Mouse (Mus musculus): Measurements from ENCODE around the gene E130116L18Rik.

DNA sequence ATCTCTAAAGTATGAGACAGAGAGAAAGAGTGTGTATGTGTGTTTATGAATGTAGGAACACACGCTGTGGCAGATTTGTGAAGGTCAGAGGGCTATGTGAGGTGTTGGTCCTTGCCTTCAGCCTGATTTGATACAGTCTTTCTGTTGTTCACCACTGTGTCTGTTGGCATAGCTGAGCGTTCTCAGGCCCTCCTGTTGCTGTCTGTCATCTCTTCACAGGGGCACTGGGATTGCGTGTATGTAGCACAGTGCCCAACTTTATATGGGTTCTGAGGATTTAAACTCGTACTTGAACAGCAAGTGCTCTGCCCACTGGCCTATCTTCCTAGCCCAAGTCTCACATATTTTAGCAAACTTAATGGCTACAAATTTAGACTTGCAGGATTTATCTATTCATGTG is 39.4 kb downstream of the E130116L18Rik start:
- no peak for TF ChIP-seq POLR2A (IDR thresholded peaks at IDR 0.05; ENCODE audit: insufficient read depth, low read length)
- no peak for TF ChIP-seq EP300 (IDR thresholded peaks at IDR 0.05; ENCODE audit: insufficient read depth, low read depth, low read length)
- TF ChIP-seq CTCF (IDR thresholded peaks at IDR 0.05; ENCODE audit: low read depth, low read length) = no peak

All from ES-Bruce4 (cell line).